In genomic region chr9:20951441-20951840, GRCm38 (mm10) we compare ENCODE assay signal across 7 mouse cellular contexts. TPM values are rescaled to one million over a fixed set of nuclear protein-coding genes. Genes with fewer than 3 reads are reported as not detected.
DNase-seq lines count a peak whose midpoint lies in the region; ATAC-seq and TF ChIP-seq lines count a peak whose summit lies in the region.

No protein-coding gene starts in this region.

- ATAC-seq in G1E (ENCODE audit: extremely low read depth, insufficient number of reproducible peaks, low FRiP score, poor library complexity, severe bottlenecking) = no peak
- ATAC-seq in heart, embryonic 16.5 days (replicated peaks; ENCODE audit: extremely low read depth, insufficient read depth, low FRiP score) = no peak
- no peak for ATAC-seq in midbrain, embryonic 13.5 days

- no peaks in the 10 kb centered on the region for H3K9me3 ChIP-seq in G1E (replicated peaks)
- no peaks in the 10 kb centered on the region for H3K9me3 ChIP-seq in heart, embryonic 16.5 days (replicated peaks; ENCODE audit: control insufficient read depth, low read length)
- no peaks in the 10 kb centered on the region for H3K9me3 ChIP-seq in limb, embryonic 10.5 days (replicated peaks)
- no peaks in the 10 kb centered on the region for H3K9me3 ChIP-seq in midbrain, embryonic 13.5 days

- peaks cover 58% of the 10 kb centered on the region for H3K4me1 ChIP-seq in G1E (ENCODE audit: insufficient read depth, low read depth, low read length)
- peaks cover 7% of the 10 kb centered on the region; the same call in 1 of the 2 replicates for H3K4me1 ChIP-seq in heart, embryonic 16.5 days (ENCODE audit: control insufficient read depth, insufficient read depth, low read length)
- H3K4me1 ChIP-seq in limb, embryonic 10.5 days = peaks cover 40% of the 10 kb centered on the region
- H3K4me1 ChIP-seq in midbrain, embryonic 13.5 days (replicated peaks) = peaks cover 16% of the 10 kb centered on the region

- peak overlapping the region; percentile 89 for H3K4me3 ChIP-seq in G1E (ENCODE audit: low read depth, low read length)
- H3K4me3 ChIP-seq in heart, embryonic 16.5 days (ENCODE audit: low read length) = peak overlapping the region; percentile 92
- peak overlapping the region; percentile 64 for H3K4me3 ChIP-seq in limb, embryonic 10.5 days
- H3K4me3 ChIP-seq in midbrain, embryonic 13.5 days (replicated peaks) = peak overlapping the region; percentile 65

- WGBS in heart, embryonic 16.5 days = 4% methylated on average over 14 of the region's 14 CpGs
- whole genome bisulfite sequencing in limb, embryonic 10.5 days = 28% methylated on average over 14 of the region's 14 CpGs
- WGBS in midbrain, embryonic 13.5 days = 22% methylated on average over 14 of the region's 14 CpGs

- peak overlapping the region; percentile 94 for H3K9ac ChIP-seq in heart, embryonic 16.5 days (ENCODE audit: low read length)
- peak overlapping the region; percentile 83 for H3K9ac ChIP-seq in midbrain, embryonic 13.5 days (replicated peaks)

- peaks cover 50% of the 10 kb centered on the region for H3K36me3 ChIP-seq in G1E (replicated peaks)
- no peaks in the 10 kb centered on the region for H3K36me3 ChIP-seq in heart, embryonic 16.5 days (ENCODE audit: control insufficient read depth, insufficient read depth)
- H3K36me3 ChIP-seq in limb, embryonic 10.5 days = peaks cover 33% of the 10 kb centered on the region
- H3K36me3 ChIP-seq in midbrain, embryonic 13.5 days = 0 out of 2 replicates have a peak, but pooled peaks cover 11% of the 10 kb centered on the region

- DNase-seq in CD4-positive helper T cell, adult 2 months (ENCODE audit: low read depth, low spot score) = peak; percentile 12
- DNase-seq in G1E (ENCODE audit: low spot score) = no peak
- peak; percentile 30 to 42 for DNase-seq in cerebellum, postnatal 36 days
- DNase-seq in limb, embryonic 10.5 days (ENCODE audit: low spot score) = peak; percentile 49
- no peak for DNase-seq in ovary, adult 18-20 months (ENCODE audit: low spot score)

- no peak for TF ChIP-seq CTCF in G1E (IDR thresholded peaks at IDR 0.05; ENCODE audit: low read depth, low read length)

- H3K4me2 ChIP-seq in heart, embryonic 16.5 days (ENCODE audit: low read depth, low read length) = peak overlapping the region; percentile 87
- peak overlapping the region; percentile 89 for H3K4me2 ChIP-seq in midbrain, embryonic 13.5 days (replicated peaks)

- peaks cover 5% of the 10 kb centered on the region for H3K27me3 ChIP-seq in G1E (ENCODE audit: insufficient read depth, low read length)
- no peaks in the 10 kb centered on the region for H3K27me3 ChIP-seq in heart, embryonic 16.5 days (ENCODE audit: control insufficient read depth, insufficient read depth, low read length)
- no peaks in the 10 kb centered on the region for H3K27me3 ChIP-seq in limb, embryonic 10.5 days (ENCODE audit: low read depth, poor library complexity, severe bottlenecking)
- no peaks in the 10 kb centered on the region for H3K27me3 ChIP-seq in midbrain, embryonic 13.5 days

- H3K27ac ChIP-seq in heart, embryonic 16.5 days (ENCODE audit: low read length) = peak overlapping the region; percentile 93
- peak overlapping the region; percentile 93 for H3K27ac ChIP-seq in limb, embryonic 10.5 days
- peak overlapping the region; percentile 89 for H3K27ac ChIP-seq in midbrain, embryonic 13.5 days

RNA-seq across cellular contexts. Expression of gene Dnmt1, which starts 8.2 kb away (rescaled TPM):
- total RNA-seq in G1E (2014; fragmentation: Nextera tagmentation) = 142 and 148 TPM in 2 replicates
- 167 and 197 TPM in 2 replicates for total RNA-seq in G1E (2017)
- polyA plus RNA-seq in G1E (2012) = 178 and 209 TPM in 2 replicates
- 56.1 and 63.1 TPM in 2 replicates for polyA plus RNA-seq in heart, embryonic 16.5 days (2015; fragmentation: Nextera tagmentation; extraction: Ambion mirVana)
- 173 and 178 TPM in 2 replicates for polyA plus RNA-seq in limb, embryonic 10.5 days (2016; fragmentation: Nextera tagmentation; extraction: Ambion mirVana)
- 75.2 and 76.3 TPM in 2 replicates for polyA plus RNA-seq in midbrain, embryonic 13.5 days (2015; fragmentation: Nextera tagmentation; extraction: Ambion mirVana)

RNA-seq across cellular contexts. Expression of gene S1pr2, which starts 25.1 kb away (rescaled TPM):
- total RNA-seq in G1E (2014; fragmentation: Nextera tagmentation) = 1.8 and 8.4 TPM in 2 replicates
- total RNA-seq in G1E (2017) = 2.1 and 2.8 TPM in 2 replicates
- 1.6 TPM in 2 replicates for polyA plus RNA-seq in G1E (2012)
- 18.2 and 23.7 TPM in 2 replicates for polyA plus RNA-seq in heart, embryonic 16.5 days (2015; fragmentation: Nextera tagmentation; extraction: Ambion mirVana)
- 47.6 and 53.7 TPM in 2 replicates for polyA plus RNA-seq in limb, embryonic 10.5 days (2016; fragmentation: Nextera tagmentation; extraction: Ambion mirVana)
- polyA plus RNA-seq in midbrain, embryonic 13.5 days (2015; fragmentation: Nextera tagmentation; extraction: Ambion mirVana) = 8.5 and 9.5 TPM in 2 replicates

RNA-seq across cellular contexts. Expression of gene Mrpl4, which starts 51.1 kb away (rescaled TPM):
- 38.4 and 39.6 TPM in 2 replicates for total RNA-seq in G1E (2014; fragmentation: Nextera tagmentation)
- 39.1 and 51.5 TPM in 2 replicates for total RNA-seq in G1E (2017)
- polyA plus RNA-seq in G1E (2012) = 92.6 and 129 TPM in 2 replicates
- polyA plus RNA-seq in heart, embryonic 16.5 days (2015; fragmentation: Nextera tagmentation; extraction: Ambion mirVana) = 170 and 173 TPM in 2 replicates
- polyA plus RNA-seq in limb, embryonic 10.5 days (2016; fragmentation: Nextera tagmentation; extraction: Ambion mirVana) = 177 and 190 TPM in 2 replicates
- polyA plus RNA-seq in midbrain, embryonic 13.5 days (2015; fragmentation: Nextera tagmentation; extraction: Ambion mirVana) = 98.1 and 102 TPM in 2 replicates

RNA-seq across cellular contexts. Expression of gene Eif3g, which starts 53.0 kb away (rescaled TPM):
- total RNA-seq in G1E (2014; fragmentation: Nextera tagmentation) (198 and 222 TPM in 2 replicates), G1E (2017) (173 and 175 TPM in 2 replicates)
- 475 and 545 TPM in 2 replicates for polyA plus RNA-seq in G1E (2012)
- 208 and 209 TPM in 2 replicates for polyA plus RNA-seq in heart, embryonic 16.5 days (2015; fragmentation: Nextera tagmentation; extraction: Ambion mirVana)
- polyA plus RNA-seq in limb, embryonic 10.5 days (2016; fragmentation: Nextera tagmentation; extraction: Ambion mirVana) = 415 and 453 TPM in 2 replicates
- 273 and 291 TPM in 2 replicates for polyA plus RNA-seq in midbrain, embryonic 13.5 days (2015; fragmentation: Nextera tagmentation; extraction: Ambion mirVana)

Comparison
In these comparisons a context has a peak if more than half of its experiments do, and no peak if none do; other contexts are left out.
1. DNase-seq: peak in CD4-positive helper T cell, adult 2 months (single experiment), cerebellum, postnatal 36 days (2 of 2) and limb, embryonic 10.5 days (single experiment); none in G1E (single experiment) and ovary, adult 18-20 months (single experiment).
2. Peak in every context shown above with its lines, with median percentiles within 50 percentile points of each other: H3K4me3 ChIP-seq and H3K27ac ChIP-seq.